Mouse (Mus musculus): ENCODE results near the gene Dner.

The Dner gene

GRCm38 (mm10) chr1:84433291-84433980 is 262.6 kb downstream of the Dner start:
- no peak for DNase-seq

- DNase-seq, result no peak
Observed at GRCm38 (mm10) chr1:84432311-84432710, 263.7 kb downstream of the Dner start.

GRCm38 (mm10) chr1:84428331-84428730 is 267.7 kb downstream of the Dner start:
- no peak for DNase-seq

- DNase-seq, result peak; percentile 72
Observed at GRCm38 (mm10) chr1:84427757-84428156, 268.3 kb downstream of the Dner start.

GRCm38 (mm10) chr1:84426679-84427078 is 269.3 kb downstream of the Dner start:
- DNase-seq, result no peak

GRCm38 (mm10) chr1:84422881-84423280 is 273.1 kb downstream of the Dner start:
- no peak for DNase-seq

GRCm38 (mm10) chr1:84421845-84422244 is 274.2 kb downstream of the Dner start:
- no peak for DNase-seq

- no peak for DNase-seq
Observed at GRCm38 (mm10) chr1:84419416-84419815, 276.6 kb downstream of the Dner start.

GRCm38 (mm10) chr1:84418511-84418910 is 277.5 kb downstream of the Dner start:
- no peak for DNase-seq

- DNase-seq, result no peak
Observed at GRCm38 (mm10) chr1:84417761-84418238, 278.2 kb downstream of the Dner start.

GRCm38 (mm10) chr1:84417276-84417675 is 278.7 kb downstream of the Dner start:
- no peak for DNase-seq

GRCm38 (mm10) chr1:84414464-84414863 is 281.6 kb downstream of the Dner start:
- DNase-seq, result no peak

- no peak for DNase-seq
Observed at GRCm38 (mm10) chr1:84409514-84409913, 286.5 kb downstream of the Dner start.

- DNase-seq, result no peak
Observed at GRCm38 (mm10) chr1:84408873-84409272, 287.1 kb downstream of the Dner start.

GRCm38 (mm10) chr1:84406891-84407290 is 289.1 kb downstream of the Dner start:
- no peak for DNase-seq

GRCm38 (mm10) chr1:84405551-84406290 is 290.3 kb downstream of the Dner start:
- no peak for DNase-seq

GRCm38 (mm10) chr1:84404880-84405279 is 291.1 kb downstream of the Dner start:
- DNase-seq, result no peak

- no peak for DNase-seq
Observed at GRCm38 (mm10) chr1:84402154-84402553, 293.9 kb downstream of the Dner start.

GRCm38 (mm10) chr1:84399671-84400070 is 296.4 kb downstream of the Dner start:
- no peak for DNase-seq

GRCm38 (mm10) chr1:84399118-84399517 is 296.9 kb downstream of the Dner start:
- DNase-seq, result no peak

- no peak for DNase-seq
Observed at GRCm38 (mm10) chr1:84396787-84397186, 299.2 kb downstream of the Dner start.

- no peak for DNase-seq
Observed at GRCm38 (mm10) chr1:84395928-84396327, 300.1 kb downstream of the Dner start.

- DNase-seq, result no peak
Observed at GRCm38 (mm10) chr1:84390961-84391360, 305.1 kb downstream of the Dner start.

- DNase-seq, result peak; percentile 33
Observed at GRCm38 (mm10) chr1:84387616-84388015, 308.4 kb downstream of the Dner start.
